Mouse (Mus musculus): ENCODE measurements around the gene Col6a6. TPM values are rescaled to one million over a fixed set of nuclear protein-coding genes. Genes with fewer than 3 reads are reported as not detected.
"Not testable (repeated sequence)": the region's sequence is repeated elsewhere in the genome, so short reads cannot be mapped to it uniquely, and the experiment has no call there.

Gene Col6a6
- polyA plus RNA-seq (2016; fragmentation: Nextera tagmentation; extraction: Ambion mirVana) = 0.13 and 0.19 TPM in 2 replicates

- 23% methylated on average over 20 of the region's 20 CpGs for WGBS (ENCODE audit: insufficient replicate concordance)
- no peak for ATAC-seq
- no peak within 1 kb of the TSS for H3K4me3 ChIP-seq
- H3K36me3 ChIP-seq = no peaks in the 10 kb centered on the region
- H3K27ac ChIP-seq = no peak within 1 kb of the TSS
- H3K27me3 ChIP-seq (replicated peaks) = peaks cover 13% of the 10 kb centered on the region
- no peak within 1 kb of the TSS for H3K9ac ChIP-seq
- no peaks in the 10 kb centered on the region for H3K9me3 ChIP-seq (replicated peaks)
- H3K4me1 ChIP-seq = no peaks in the 10 kb centered on the region
- no peak within 1 kb of the TSS for H3K4me2 ChIP-seq
Measured at GRCm38 (mm10) chr9:105827791-105828385, at the start of gene Col6a6. Gene Col6a6, minus strand, starts transcription at chr9:105828160.

GRCm38 (mm10) chr9:105876124-105876523, 48.2 kb upstream of the Col6a6 start:
- H3K36me3 ChIP-seq = no peaks in the 10 kb centered on the region
- H3K4me3 ChIP-seq = no peak overlapping the region
- H3K27ac ChIP-seq = no peak overlapping the region
- ATAC-seq = no peak
- H3K4me2 ChIP-seq = no peak overlapping the region
- H3K9ac ChIP-seq = no peak overlapping the region
- 70% methylated on average over 4 of the region's 4 CpGs for WGBS (ENCODE audit: insufficient replicate concordance)
- H3K9me3 ChIP-seq (replicated peaks) = no peaks in the 10 kb centered on the region
- no peaks in the 10 kb centered on the region for H3K4me1 ChIP-seq
- H3K27me3 ChIP-seq (replicated peaks) = no peaks in the 10 kb centered on the region

- Histone ChIP-seq H3K9me3 (replicated peaks) (no peaks in the 10 kb centered on the region), H3K4me2 (no peak overlapping the region), H3K27me3 (replicated peaks) (no peaks in the 10 kb centered on the region), H3K9ac (no peak overlapping the region), H3K4me1 (no peaks in the 10 kb centered on the region), H3K27ac (no peak overlapping the region), H3K4me3 (no peak overlapping the region), H3K36me3 (no peaks in the 10 kb centered on the region)
- ATAC-seq = no peak
- 69% methylated on average over 14 of the region's 14 CpGs for WGBS (ENCODE audit: insufficient replicate concordance)
Measured at GRCm38 (mm10) chr9:105871643-105872042, 43.7 kb upstream of the Col6a6 start.

GRCm38 (mm10) chr9:105857773-105858172, 29.8 kb upstream of the Col6a6 start:
- no peaks in the 10 kb centered on the region for H3K36me3 ChIP-seq
- no peak for ATAC-seq
- no peak overlapping the region for H3K4me2 ChIP-seq
- no peaks in the 10 kb centered on the region for H3K9me3 ChIP-seq (replicated peaks)
- 20% methylated on average over 6 of the region's 6 CpGs for WGBS (ENCODE audit: insufficient replicate concordance)
- H3K4me1 ChIP-seq = no peaks in the 10 kb centered on the region
- 0 out of 2 replicates have a peak, but pooled peaks cover 3% of the 10 kb centered on the region for H3K27me3 ChIP-seq (replicated peaks)
- H3K9ac ChIP-seq = no peak overlapping the region
- H3K27ac ChIP-seq = no peak overlapping the region
- no peak overlapping the region for H3K4me3 ChIP-seq

GRCm38 (mm10) chr9:105852778-105853065, 24.8 kb upstream of the Col6a6 start:
- no peak overlapping the region for H3K4me2 ChIP-seq
- WGBS (ENCODE audit: insufficient replicate concordance) = 62% methylated on average over 1 of the region's 1 CpGs
- H3K27ac ChIP-seq = no peak overlapping the region
- no peaks in the 10 kb centered on the region for H3K4me1 ChIP-seq
- no peak for ATAC-seq
- H3K4me3 ChIP-seq = no peak overlapping the region
- no peak overlapping the region for H3K9ac ChIP-seq
- H3K9me3 ChIP-seq (replicated peaks) = no peaks in the 10 kb centered on the region
- H3K36me3 ChIP-seq = no peaks in the 10 kb centered on the region
- H3K27me3 ChIP-seq (replicated peaks) = no peaks in the 10 kb centered on the region

- H3K4me3 ChIP-seq = no peak overlapping the region
- no peaks in the 10 kb centered on the region for H3K36me3 ChIP-seq
- no peaks in the 10 kb centered on the region for H3K27me3 ChIP-seq (replicated peaks)
- H3K27ac ChIP-seq = no peak overlapping the region
- no peak overlapping the region for H3K9ac ChIP-seq
- H3K4me2 ChIP-seq = no peak overlapping the region
- 56% methylated on average over 14 of the region's 14 CpGs for WGBS (ENCODE audit: insufficient replicate concordance)
- no peaks in the 10 kb centered on the region for H3K9me3 ChIP-seq (replicated peaks)
- H3K4me1 ChIP-seq = no peaks in the 10 kb centered on the region
- ATAC-seq = no peak
Measured at GRCm38 (mm10) chr9:105852015-105852777, 24.2 kb upstream of the Col6a6 start.

- Histone ChIP-seq H3K4me2 (no peak overlapping the region), H3K27me3 (replicated peaks) (no peaks in the 10 kb centered on the region), H3K4me1 (no peaks in the 10 kb centered on the region), H3K27ac (no peak overlapping the region), H3K36me3 (no peaks in the 10 kb centered on the region), H3K9me3 (replicated peaks) (no peaks in the 10 kb centered on the region), H3K9ac (no peak overlapping the region), H3K4me3 (no peak overlapping the region)
- ATAC-seq = no peak
- WGBS (ENCODE audit: insufficient replicate concordance) = 51% methylated on average over 3 of the region's 3 CpGs
Measured at GRCm38 (mm10) chr9:105851011-105851410, 23.1 kb upstream of the Col6a6 start.

GRCm38 (mm10) chr9:105848396-105848795, 20.4 kb upstream of the Col6a6 start:
- 59% methylated on average over 4 of the region's 4 CpGs for WGBS (ENCODE audit: insufficient replicate concordance)
- no peak for ATAC-seq
- H3K27me3 ChIP-seq (replicated peaks) = no peaks in the 10 kb centered on the region

GRCm38 (mm10) chr9:105847261-105847660, 19.3 kb upstream of the Col6a6 start:
- Histone ChIP-seq H3K4me1 (no peaks in the 10 kb centered on the region), H3K4me3 (no peak overlapping the region), H3K36me3 (no peaks in the 10 kb centered on the region), H3K9me3 (replicated peaks) (no peaks in the 10 kb centered on the region), H3K4me2 (no peak overlapping the region), H3K27me3 (replicated peaks) (no peaks in the 10 kb centered on the region), H3K27ac (no peak overlapping the region), H3K9ac (no peak overlapping the region)
- no peak for ATAC-seq
- WGBS (ENCODE audit: insufficient replicate concordance) = 54% methylated on average over 5 of the region's 5 CpGs

More at GRCm38 (mm10) chr9:105848396-105848795, 20.4 kb upstream of the Col6a6 start:
- H3K36me3 ChIP-seq = no peaks in the 10 kb centered on the region
- no peak overlapping the region for H3K27ac ChIP-seq
- no peaks in the 10 kb centered on the region for H3K9me3 ChIP-seq (replicated peaks)
- H3K9ac ChIP-seq = no peak overlapping the region
- no peak overlapping the region for H3K4me3 ChIP-seq
- H3K4me1 ChIP-seq = no peaks in the 10 kb centered on the region
- no peak overlapping the region for H3K4me2 ChIP-seq

GRCm38 (mm10) chr9:105841386-105841785, 13.4 kb upstream of the Col6a6 start:
- not testable (repeated sequence) for H3K4me3 ChIP-seq; H3K4me1 ChIP-seq; H3K9ac ChIP-seq; H3K4me2 ChIP-seq; ATAC-seq; H3K9me3 ChIP-seq (replicated peaks); H3K36me3 ChIP-seq; H3K27ac ChIP-seq; H3K27me3 ChIP-seq (replicated peaks)
- WGBS (ENCODE audit: insufficient replicate concordance) = 37% methylated on average over 5 of the region's 5 CpGs

GRCm38 (mm10) chr9:105839147-105839515, 11.2 kb upstream of the Col6a6 start:
- no peak for ATAC-seq
- 75% methylated on average over 5 of the region's 5 CpGs for WGBS (ENCODE audit: insufficient replicate concordance)

GRCm38 (mm10) chr9:105838396-105839146, 10.6 kb upstream of the Col6a6 start:
- 75% methylated on average over 4 of the region's 4 CpGs for WGBS (ENCODE audit: insufficient replicate concordance)
- no peak overlapping the region for H3K4me2 ChIP-seq
- H3K9me3 ChIP-seq (replicated peaks) = peaks cover 5% of the 10 kb centered on the region; the same call in 1 of the 2 replicates
- H3K4me3 ChIP-seq = no peak overlapping the region
- H3K4me1 ChIP-seq = no peaks in the 10 kb centered on the region
- H3K27me3 ChIP-seq (replicated peaks) = no peaks in the 10 kb centered on the region
- no peak for ATAC-seq
- no peak overlapping the region for H3K27ac ChIP-seq
- H3K9ac ChIP-seq = no peak overlapping the region
- no peaks in the 10 kb centered on the region for H3K36me3 ChIP-seq

More at GRCm38 (mm10) chr9:105839147-105839515, 11.2 kb upstream of the Col6a6 start:
- no peak overlapping the region for H3K4me2 ChIP-seq
- peaks cover 5% of the 10 kb centered on the region; the same call in 1 of the 2 replicates for H3K9me3 ChIP-seq (replicated peaks)
- no peak overlapping the region for H3K27ac ChIP-seq
- H3K27me3 ChIP-seq (replicated peaks) = no peaks in the 10 kb centered on the region
- no peaks in the 10 kb centered on the region for H3K36me3 ChIP-seq
- H3K4me3 ChIP-seq = no peak overlapping the region
- H3K4me1 ChIP-seq = no peaks in the 10 kb centered on the region
- no peak overlapping the region for H3K9ac ChIP-seq

Measured in liver, embryonic 12.5 days (tissue).